Mouse (Mus musculus) heart, adult 18-20 months (tissue): ENCODE data around the gene Ushbp1. TPM values are rescaled to one million over a fixed set of nuclear protein-coding genes. Genes with fewer than 3 reads are reported as not detected.
"Not testable (repeated sequence)": the region's sequence is repeated elsewhere in the genome, so short reads cannot be mapped to it uniquely, and the experiment has no call there.

Experiments
- DNase-seq, 2 experiments: peaks; one replicate each; pipeline ENCODE4 v3.0.0; 2021 to 2022; ENCODE audit warnings: mixed read lengths in 1 of 2
- long read RNA-seq, 2 experiments: library from polyadenylated mRNA; stranded (forward); transcript quantifications; one replicate each; pipeline ENCODE4 v2.0.0; 2021
- total RNA-seq, 2 experiments: library from RNA; stranded (reverse); gene quantifications; 2 replicates each; pipeline ENCODE4 v1.2.3; 2021

Ushbp1 gene
- total RNA-seq: 10 to 100 TPM; 20.4 to 23.2 TPM
- long read RNA-seq, experiment 1, transcript Ushbp1-201 (13 exons, 2,438 nt): major isoform, 27 of 53 reads
- long read RNA-seq, experiment 1, partial matches to known transcripts: 3 of 53 reads
- long read RNA-seq, experiment 1, other reads (novel, unspliced or antisense): 23 of 53 reads
- long read RNA-seq, experiment 2, transcript Ushbp1-201 (13 exons, 2,438 nt): major isoform, 10 of 21 reads
- long read RNA-seq, experiment 2, partial matches to known transcripts: 4 of 21 reads
- long read RNA-seq, experiment 2, other reads (novel, unspliced or antisense): 7 of 21 reads

- DNase-seq: peak; percentile 64 to 86
Measured at GRCm38 (mm10) chr8:71395629-71396028, at the start of gene Ushbp1. Gene Ushbp1 (minus strand): TSS chr8:71395802.

DNA sequence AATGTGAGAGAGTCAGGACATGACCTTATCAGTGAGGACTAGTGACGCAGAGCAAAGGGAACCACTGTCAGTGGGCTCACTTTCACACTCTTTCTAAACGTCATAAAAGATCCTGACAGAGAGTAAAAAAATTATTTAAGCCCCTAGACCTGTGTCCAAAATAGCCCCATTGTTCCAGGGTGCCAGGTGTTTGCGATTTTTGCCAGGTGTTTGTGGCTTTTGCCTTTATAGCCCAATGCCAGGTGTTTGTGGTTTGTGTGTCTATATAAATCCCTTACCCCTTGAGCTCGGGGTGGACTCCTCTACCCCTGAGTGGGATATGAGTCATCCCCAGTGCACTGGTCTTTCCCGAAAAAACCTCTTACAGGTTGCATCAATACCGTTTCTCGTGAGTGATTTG, 49.5 kb upstream of the Ushbp1 start:
- no peak for DNase-seq

- peak; percentile 45 to 82 for DNase-seq
Measured at GRCm38 (mm10) chr8:71441404-71441803, 45.8 kb upstream of the Ushbp1 start.

- DNase-seq: no peak
Measured at GRCm38 (mm10) chr8:71437041-71437440, 41.4 kb upstream of the Ushbp1 start.

DNA sequence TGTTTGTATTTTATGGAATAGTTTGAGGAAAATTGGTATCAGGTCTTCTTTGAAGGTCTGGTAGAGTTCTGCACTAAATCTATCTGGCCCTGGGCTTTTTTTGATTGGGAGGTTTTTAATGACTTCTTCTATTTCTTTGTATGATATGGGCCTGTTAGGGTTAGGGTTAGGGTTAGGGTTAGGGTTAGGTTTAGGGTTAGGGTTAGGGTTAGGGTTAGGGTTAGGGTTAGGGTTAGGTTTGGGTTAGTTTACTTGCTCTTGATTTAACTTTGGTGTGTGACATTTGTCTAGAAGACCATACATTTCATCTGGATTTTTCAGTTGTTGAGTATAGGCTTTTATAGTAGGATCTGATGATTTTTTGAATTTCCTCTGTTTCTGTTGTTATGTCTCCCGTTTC, 37.3 kb upstream of the Ushbp1 start:
- DNase-seq: not testable (repeated sequence)

GRCm38 (mm10) chr8:71422121-71422520, 26.5 kb upstream of the Ushbp1 start:
- no peak for DNase-seq

DNA sequence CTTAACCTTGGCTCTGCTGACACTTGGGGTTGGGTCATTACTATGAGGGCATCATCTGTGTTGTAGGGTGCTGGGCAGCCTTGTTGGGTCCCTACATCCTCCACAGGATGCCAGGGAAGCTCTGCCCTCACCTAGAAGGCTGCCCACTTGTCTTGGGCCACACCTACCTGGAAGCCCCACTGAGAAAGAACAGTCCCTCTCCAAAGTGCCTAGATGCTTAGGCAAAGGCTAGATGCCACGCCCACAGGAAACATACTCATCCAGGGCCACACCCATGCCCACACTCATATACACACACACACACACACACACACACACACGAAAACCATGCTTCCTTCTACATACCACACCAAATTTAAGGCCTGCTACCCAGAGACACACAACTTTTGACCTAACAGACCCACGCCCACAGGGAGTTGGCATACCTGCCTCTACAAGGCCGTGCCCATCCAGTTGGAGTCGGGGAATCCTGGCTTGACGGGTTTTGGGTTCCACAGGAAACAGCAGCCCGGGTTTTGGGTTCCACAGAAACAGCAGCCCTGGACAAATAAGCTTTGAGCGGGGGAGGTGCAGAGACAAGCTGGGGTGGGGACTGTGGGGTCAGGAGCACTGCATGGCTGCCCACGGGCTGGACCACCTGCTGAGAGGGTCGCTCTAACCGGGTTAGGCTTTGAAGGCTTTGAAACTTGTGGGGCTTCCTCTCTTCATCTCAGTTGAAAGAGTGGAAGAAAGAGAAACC, 16.1 kb upstream of the Ushbp1 start:
- DNase-seq: no peak

DNA sequence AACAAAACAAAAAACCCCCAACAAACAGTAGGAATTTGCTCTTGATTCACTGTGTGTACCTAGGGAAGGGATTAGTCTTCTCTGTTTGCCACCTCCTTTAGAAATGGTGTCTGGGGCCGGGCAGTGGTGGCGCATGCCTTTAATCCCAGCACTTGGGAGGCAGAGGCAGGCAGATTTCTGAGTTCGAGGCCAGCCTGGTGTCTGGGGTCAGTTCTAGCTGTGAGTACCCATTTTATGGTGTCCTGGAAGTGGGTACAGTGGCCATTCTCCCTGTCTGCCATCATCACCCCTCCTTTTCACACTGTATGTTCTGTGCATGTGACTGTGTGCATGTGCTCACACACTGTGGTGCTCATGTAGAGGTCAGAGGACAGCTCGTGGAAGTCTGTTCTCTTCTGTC, 12.6 kb upstream of the Ushbp1 start:
- DNase-seq: no peak

GRCm38 (mm10) chr8:71407441-71407840, 11.8 kb upstream of the Ushbp1 start:
- no peak for DNase-seq

DNA sequence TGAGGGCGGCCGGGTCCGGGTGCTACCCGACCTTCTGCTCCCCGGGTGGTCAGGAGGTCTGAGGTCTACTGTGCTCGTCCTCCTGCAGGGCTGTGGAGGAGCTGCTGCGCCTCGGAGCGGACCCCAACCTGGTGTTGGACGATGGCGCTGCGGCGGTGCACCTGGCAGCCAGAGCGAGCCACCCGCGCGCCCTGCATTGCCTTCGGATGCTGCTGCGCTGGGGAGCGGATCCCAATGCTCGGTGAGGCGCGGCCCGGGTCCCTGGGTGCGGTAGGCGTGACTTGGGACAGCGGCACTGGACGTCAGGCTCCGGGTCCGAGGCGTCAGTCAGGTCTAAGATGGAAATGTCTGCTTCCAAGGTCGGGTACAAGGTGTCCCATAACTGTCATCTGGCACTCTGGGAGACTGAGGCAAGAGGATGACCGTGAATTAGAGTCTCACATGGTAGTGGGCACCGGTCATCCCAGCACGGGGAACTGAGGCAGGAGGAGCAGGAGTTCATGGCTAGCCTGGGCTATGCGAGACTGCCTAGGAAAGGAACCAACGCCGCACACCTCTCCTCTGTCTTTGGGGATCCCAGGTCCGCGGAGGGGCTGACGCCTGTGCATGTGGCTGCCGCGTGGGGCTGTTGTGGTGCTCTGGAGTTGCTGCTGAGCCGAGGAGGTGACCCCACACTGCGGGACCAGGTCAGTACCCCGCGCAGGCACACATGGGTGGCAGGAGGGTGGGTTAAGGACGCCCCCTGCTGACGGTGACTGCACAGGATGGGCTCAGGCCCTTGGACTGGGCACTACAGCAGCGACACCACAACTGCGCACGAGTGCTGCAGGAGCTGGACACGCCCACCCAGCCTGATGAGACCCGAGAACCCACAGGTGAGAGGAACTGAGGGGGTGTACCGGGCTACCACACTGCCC, 10.8 kb upstream of the Ushbp1 start:
- DNase-seq: peak; percentile 63 to 64

- DNase-seq: peak; percentile 95 to 99
Measured at GRCm38 (mm10) chr8:71405401-71406098, 9.9 kb upstream of the Ushbp1 start, which contains the start of gene Ankle1. Gene Ankle1 (plus strand): TSS chr8:71406010.

- DNase-seq: no peak
Measured at GRCm38 (mm10) chr8:71404951-71405351, 9.3 kb upstream of the Ushbp1 start.

DNA sequence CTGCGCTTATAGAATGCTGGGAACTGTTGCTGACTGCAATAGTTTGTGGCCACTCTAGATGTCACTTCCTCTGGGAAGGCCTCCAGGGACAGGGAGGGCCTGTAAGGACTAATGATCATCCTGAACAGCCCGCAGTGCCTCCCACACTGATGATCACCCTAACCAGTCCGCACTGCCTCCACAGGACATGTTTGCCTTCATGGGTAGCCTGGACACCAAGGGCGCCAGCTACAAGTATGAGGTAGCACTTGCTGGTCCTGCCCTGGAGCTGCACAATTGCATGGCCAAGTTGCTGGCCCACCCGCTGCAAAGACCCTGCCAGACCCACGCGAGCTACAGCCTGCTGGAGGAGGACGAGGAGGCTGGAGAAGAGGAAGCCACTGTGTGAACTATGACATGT, 8.4 kb upstream of the Ushbp1 start:
- DNase-seq: no peak

GRCm38 (mm10) chr8:71403107-71403885, 7.7 kb upstream of the Ushbp1 start:
- no peak for DNase-seq

GRCm38 (mm10) chr8:71402446-71402964, 6.9 kb upstream of the Ushbp1 start:
- no peak for DNase-seq

GRCm38 (mm10) chr8:71401454-71401853, 5.9 kb upstream of the Ushbp1 start:
- DNase-seq: no peak

DNA sequence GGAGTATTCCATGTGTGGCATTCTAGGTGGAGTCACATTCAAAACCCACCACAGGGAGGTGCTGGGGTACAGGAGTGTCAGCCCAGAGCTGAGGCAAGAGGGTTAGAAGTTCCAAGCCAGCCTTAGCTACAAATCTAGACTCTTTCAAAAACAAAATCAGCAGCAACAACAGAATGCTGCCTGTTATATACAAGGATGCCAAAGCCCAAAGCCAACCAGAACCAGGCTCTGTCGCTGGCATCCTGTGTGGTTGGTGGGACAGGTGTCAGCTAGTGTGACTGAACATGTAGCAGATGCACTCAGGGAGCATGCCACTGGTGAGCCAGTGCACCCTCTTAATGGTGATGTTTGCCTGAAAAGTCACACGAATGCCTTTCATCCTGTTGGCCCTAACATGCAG, 5.2 kb upstream of the Ushbp1 start:
- DNase-seq: no peak

DNA sequence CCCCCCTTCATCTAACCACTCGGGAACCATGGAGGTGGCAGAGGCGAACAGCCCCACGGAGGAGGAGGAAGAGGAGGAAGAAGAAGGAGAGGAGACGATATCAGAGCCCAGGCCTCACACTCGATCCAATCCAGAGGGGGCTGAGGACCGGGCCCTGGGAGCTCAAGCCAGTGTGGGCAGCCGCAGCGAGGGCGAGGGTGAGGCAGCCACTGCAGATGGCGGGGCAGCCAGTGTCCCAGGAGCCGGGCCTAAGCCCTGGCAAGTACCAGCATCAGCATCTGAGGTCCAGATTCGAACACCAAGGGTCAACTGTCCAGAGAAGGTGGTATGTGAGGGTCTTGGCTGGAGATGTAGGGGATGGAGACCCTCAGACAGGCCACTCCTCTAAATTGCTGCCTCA, 2.1 kb upstream of the Ushbp1 start:
- DNase-seq: no peak

DNA sequence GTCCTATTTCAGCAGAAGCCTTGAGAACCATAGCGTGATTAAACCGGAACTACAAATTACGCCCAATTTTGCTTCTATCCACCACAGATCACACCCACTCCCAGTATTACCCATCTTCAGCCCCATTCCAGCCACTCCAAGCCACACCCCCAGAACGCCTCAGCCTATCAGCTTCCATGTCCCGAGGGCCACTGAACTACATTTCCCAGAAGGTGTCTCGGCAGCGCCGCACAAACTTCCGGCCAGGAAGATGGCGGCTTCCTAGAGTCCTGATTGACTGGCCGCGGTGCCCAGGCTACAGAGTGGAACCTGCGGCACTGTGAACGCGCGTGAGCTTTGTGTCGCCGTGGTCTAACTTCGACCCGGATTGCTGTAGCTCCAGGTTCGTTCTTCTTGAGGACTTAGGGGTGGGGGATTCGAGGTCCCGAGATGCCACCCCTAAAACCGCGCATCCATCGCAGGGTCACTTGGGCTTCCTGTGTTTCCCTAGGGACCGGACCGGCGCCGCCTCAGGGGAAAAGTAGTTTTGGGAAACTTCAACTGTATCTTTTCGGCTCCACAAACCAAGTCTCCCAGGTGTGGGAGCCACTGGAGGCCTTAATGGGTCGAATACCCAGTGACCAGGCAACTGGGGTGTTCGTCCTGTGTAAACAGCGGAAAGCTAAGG, 1.2 kb upstream of the Ushbp1 start, which contains the start of gene Babam1:
Gene Babam1 (plus strand): TSS at position 223 of the 667 bp plus-strand sequence.
- peak; percentile 94 to 98 for DNase-seq

DNA sequence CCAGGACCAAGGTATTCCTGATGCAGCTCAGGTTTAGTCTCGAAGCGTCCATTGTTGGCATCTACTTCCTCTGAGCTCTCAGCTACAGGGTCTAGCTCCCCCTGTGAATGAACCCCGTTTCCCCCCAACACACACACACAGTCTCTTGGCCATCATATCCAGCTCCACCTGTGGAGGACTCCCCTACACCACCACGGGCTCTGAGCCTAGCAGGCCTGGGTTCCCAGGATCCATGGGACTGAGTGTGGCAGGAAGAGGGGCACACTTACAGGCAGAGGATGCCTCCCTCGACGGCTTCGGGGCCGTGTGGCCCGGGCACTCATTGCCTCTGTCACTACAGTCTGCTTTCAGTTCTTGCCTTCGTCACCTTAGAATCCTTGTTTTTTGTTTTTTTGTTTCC, 531 bp downstream of the Ushbp1 start:
- DNase-seq: peak; percentile 10 to 29
